Comparison of ENCODE assay signal across 10 mouse cellular contexts in genomic region chr11:69654760-69655159, GRCm38 (mm10). TPM values are rescaled to one million over a fixed set of nuclear protein-coding genes. Genes with fewer than 3 reads are reported as not detected.
DNase-seq lines count a peak whose midpoint lies in the region; ATAC-seq and TF ChIP-seq lines count a peak whose summit lies in the region.
"Had no signal": no experiment of that assay in that cellular context is flagged by ENCODE, and none has a peak within 500 bp of the region (broad histone marks: within the 10 kb centered on the region; RNA-seq: fewer than 3 reads in every experiment).

No protein-coding gene starts in this region.

- no peak for ATAC-seq in heart, embryonic 15.5 days (replicated peaks; ENCODE audit: insufficient number of reproducible peaks, insufficient read depth, low FRiP score, low read depth)
- ATAC-seq in limb, embryonic 13.5 days (ENCODE audit: low FRiP score, low read depth), result no peak
- ATAC-seq in stomach, postnatal 0 days (ENCODE audit: low FRiP score, low TSS enrichment), result no peak

- H3K9me3 ChIP-seq in heart, embryonic 15.5 days (replicated peaks), result no peaks in the 10 kb centered on the region
- H3K9me3 ChIP-seq in limb, embryonic 13.5 days, result no peaks in the 10 kb centered on the region
- no peaks in the 10 kb centered on the region for H3K9me3 ChIP-seq in stomach, postnatal 0 days (ENCODE audit: control insufficient read depth, low read length)

- H3K4me3 ChIP-seq in heart, embryonic 15.5 days, result no peak overlapping the region
- no peak overlapping the region for H3K4me3 ChIP-seq in limb, embryonic 13.5 days
- no peak overlapping the region for H3K4me3 ChIP-seq in stomach, postnatal 0 days (ENCODE audit: low read depth, low read length)

- peaks cover 74% of the 10 kb centered on the region for H3K36me3 ChIP-seq in heart, embryonic 15.5 days
- peaks cover 82% of the 10 kb centered on the region for H3K36me3 ChIP-seq in limb, embryonic 13.5 days
- H3K36me3 ChIP-seq in stomach, postnatal 0 days (ENCODE audit: control insufficient read depth, insufficient read depth, low read length), result peaks cover 40% of the 10 kb centered on the region

- WGBS in heart, embryonic 15.5 days, result 50% methylated on average over 9 of the region's 9 CpGs
- 24% methylated on average over 9 of the region's 9 CpGs for WGBS in limb, embryonic 13.5 days
- WGBS in stomach, postnatal 0 days, result 36% methylated on average over 9 of the region's 9 CpGs

- no peak for DNase-seq in heart, postnatal 36 days
- DNase-seq in ovary, postnatal 36 days (ENCODE audit: low spot score), result peak; percentile 19
- no peak for DNase-seq in ovary, adult 18-20 months (ENCODE audit: low spot score)
- peak; percentile 45 for DNase-seq in stomach, postnatal 0 days (ENCODE audit: low spot score)
- DNase-seq in gastrocnemius, postnatal 25 days, result no peak
- no peak for DNase-seq in thymus, postnatal 10 days (ENCODE audit: low spot score in 2 of 2)

- intact Hi-C loops in heart, postnatal 36 days (cut with DNase I), result loop anchor here (2.0 kb wide), 1 partner anchor 60 kb away; no protein-coding TSS in a partner anchor

- no peak overlapping the region for H3K4me2 ChIP-seq in heart, embryonic 15.5 days
- no peak overlapping the region for H3K4me2 ChIP-seq in limb, embryonic 13.5 days (replicated peaks)
- peak overlapping the region; percentile 30; the same call in 1 of the 2 replicates for H3K4me2 ChIP-seq in stomach, postnatal 0 days (replicated peaks; ENCODE audit: low read depth)

- no peak for TF ChIP-seq CTCF in stomach, postnatal 0 days (IDR thresholded peaks at IDR 0.05; ENCODE audit: low read depth)

- H3K27me3 ChIP-seq in heart, embryonic 15.5 days, result no peaks in the 10 kb centered on the region
- no peaks in the 10 kb centered on the region for H3K27me3 ChIP-seq in limb, embryonic 13.5 days
- no peaks in the 10 kb centered on the region for H3K27me3 ChIP-seq in stomach, postnatal 0 days (ENCODE audit: control insufficient read depth, insufficient read depth, low read length)

- H3K9ac ChIP-seq in heart, embryonic 15.5 days, result no peak overlapping the region
- peak overlapping the region; percentile 26; the same call in 1 of the 2 replicates for H3K9ac ChIP-seq in limb, embryonic 13.5 days
- no peak overlapping the region for H3K9ac ChIP-seq in stomach, postnatal 0 days (ENCODE audit: low read length)

- H3K27ac ChIP-seq in heart, embryonic 15.5 days, result peak overlapping the region; percentile 24; the same call in 1 of the 2 replicates
- H3K27ac ChIP-seq in limb, embryonic 13.5 days, result peak overlapping the region; percentile 55; the same call in 1 of the 2 replicates
- peak overlapping the region; percentile 86 for H3K27ac ChIP-seq in stomach, postnatal 0 days (replicated peaks)

- TF ChIP-seq EP300 in stomach, postnatal 0 days (optimal IDR thresholded peaks at IDR 0.05), result no peak

- H3K4me1 ChIP-seq in heart, embryonic 15.5 days (replicated peaks), result peaks cover 19% of the 10 kb centered on the region
- H3K4me1 ChIP-seq in limb, embryonic 13.5 days, result peaks cover 24% of the 10 kb centered on the region
- H3K4me1 ChIP-seq in stomach, postnatal 0 days (replicated peaks; ENCODE audit: control insufficient read depth, insufficient read depth), result no peaks in the 10 kb centered on the region

RNA-seq across cellular contexts. Expression of gene Sox15, which starts 0.4 kb away (rescaled TPM):
- polyA plus RNA-seq in heart, embryonic 15.5 days (2015; fragmentation: Nextera tagmentation; extraction: Ambion mirVana), result 0.22 TPM in 1 of 2 replicates, not detected in the other
- total RNA-seq in heart, postnatal 36 days (2021), result not detected
- 0.57 and 0.69 TPM in 2 replicates for polyA plus RNA-seq in limb, embryonic 13.5 days (2015; fragmentation: Nextera tagmentation; extraction: Ambion mirVana)
- 7.7 and 7.9 TPM in 2 replicates for polyA plus RNA-seq in stomach, postnatal 0 days (2015; fragmentation: Nextera tagmentation; extraction: Ambion mirVana)
- total RNA-seq in gastrocnemius, postnatal 25 days (2021), result not detected
- total RNA-seq: MEL had no signal
- polyA plus RNA-seq: small intestine, adult 2 months had no signal

RNA-seq across cellular contexts. Expression of gene Mpdu1, which starts 7.7 kb away (rescaled TPM):
- polyA plus RNA-seq in heart, embryonic 15.5 days (2015; fragmentation: Nextera tagmentation; extraction: Ambion mirVana), result 38.8 and 48.1 TPM in 2 replicates
- 10 to 100 TPM; 14.9 to 16.2 TPM for total RNA-seq in heart, postnatal 36 days (2021)
- polyA plus RNA-seq in limb, embryonic 13.5 days (2015; fragmentation: Nextera tagmentation; extraction: Ambion mirVana), result 59.3 and 66.8 TPM in 2 replicates
- polyA plus RNA-seq in stomach, postnatal 0 days (2015; fragmentation: Nextera tagmentation; extraction: Ambion mirVana), result 69.1 and 72.6 TPM in 2 replicates
- 10 to 100 TPM in 1 of 2 experiments, 1 to 10 TPM in 1; 6.6 to 10.0 TPM for total RNA-seq in gastrocnemius, postnatal 25 days (2021)

RNA-seq across cellular contexts. Expression of gene Cd68, which starts 11.2 kb away (rescaled TPM):
- 8.7 and 18.6 TPM in 2 replicates for polyA plus RNA-seq in heart, embryonic 15.5 days (2015; fragmentation: Nextera tagmentation; extraction: Ambion mirVana)
- 1 to 10 TPM; 8.7 to 9.1 TPM for total RNA-seq in heart, postnatal 36 days (2021)
- polyA plus RNA-seq in limb, embryonic 13.5 days (2015; fragmentation: Nextera tagmentation; extraction: Ambion mirVana), result 12.0 and 14.8 TPM in 2 replicates
- polyA plus RNA-seq in stomach, postnatal 0 days (2015; fragmentation: Nextera tagmentation; extraction: Ambion mirVana), result 16.7 and 17.9 TPM in 2 replicates
- total RNA-seq in gastrocnemius, postnatal 25 days (2021), result 1 to 10 TPM; 1.3 to 9.1 TPM

RNA-seq across cellular contexts. Expression of gene Eif4a1, which starts 17.5 kb away (rescaled TPM):
- polyA plus RNA-seq in heart, embryonic 15.5 days (2015; fragmentation: Nextera tagmentation; extraction: Ambion mirVana), result 310 and 340 TPM in 2 replicates
- 100 to 1,000 TPM; 188 to 222 TPM for total RNA-seq in heart, postnatal 36 days (2021)
- polyA plus RNA-seq in limb, embryonic 13.5 days (2015; fragmentation: Nextera tagmentation; extraction: Ambion mirVana), result 560 and 570 TPM in 2 replicates
- polyA plus RNA-seq in stomach, postnatal 0 days (2015; fragmentation: Nextera tagmentation; extraction: Ambion mirVana), result 339 and 351 TPM in 2 replicates
- 100 to 1,000 TPM in 1 of 2 experiments, 10 to 100 TPM in 1; 99.8 to 102 TPM for total RNA-seq in gastrocnemius, postnatal 25 days (2021)

RNA-seq across cellular contexts. Expression of gene Fxr2, which starts 22.0 kb away (rescaled TPM):
- 22.9 and 28.5 TPM in 2 replicates for polyA plus RNA-seq in heart, embryonic 15.5 days (2015; fragmentation: Nextera tagmentation; extraction: Ambion mirVana)
- total RNA-seq in heart, postnatal 36 days (2021), result 10 to 100 TPM; 87.3 to 98.6 TPM
- polyA plus RNA-seq in limb, embryonic 13.5 days (2015; fragmentation: Nextera tagmentation; extraction: Ambion mirVana), result 37.3 and 38.0 TPM in 2 replicates
- polyA plus RNA-seq in stomach, postnatal 0 days (2015; fragmentation: Nextera tagmentation; extraction: Ambion mirVana), result 10.8 and 11.6 TPM in 2 replicates
- 10 to 100 TPM; 76.0 to 77.1 TPM for total RNA-seq in gastrocnemius, postnatal 25 days (2021)

Comparison
In these comparisons a context has a peak if more than half of its experiments do, and no peak if none do; other contexts are left out.
1. DNase-seq: peak in ovary, postnatal 36 days (single experiment) and stomach, postnatal 0 days (single experiment); none in heart, postnatal 36 days (0 of 2), ovary, adult 18-20 months (single experiment), gastrocnemius, postnatal 25 days (single experiment) and thymus, postnatal 10 days (0 of 2).
2. H3K27ac ChIP-seq: peak in every context shown above with its lines; median percentile 86 in stomach, postnatal 0 days; 55 in limb, embryonic 13.5 days; 24 in heart, embryonic 15.5 days.